Mouse (Mus musculus): ENCODE data around the gene Fbxo10. TPM values are rescaled to one million over a fixed set of nuclear protein-coding genes. Genes with fewer than 3 reads are reported as not detected.
"Not testable (repeated sequence)": the region's sequence is repeated elsewhere in the genome, so short reads cannot be mapped to it uniquely, and the experiment has no call there.

Gene Fbxo10
- polyA plus RNA-seq, 1 experiment from 2014 or later = 13.3 TPM

GRCm38 (mm10) chr4:45064577-45064976 lies 19.8 kb downstream of the Fbxo10 start:
- Histone ChIP-seq H3K4me2 (ENCODE audit: low read depth, low read length, severe bottlenecking) (no peak overlapping the region), H3K27me3 (ENCODE audit: control insufficient read depth, insufficient read depth, low read length) (no peaks in the 10 kb centered on the region), H3K36me3 (ENCODE audit: control insufficient read depth, insufficient read depth, low read length) (no peaks in the 10 kb centered on the region), H3K4me1 (replicated peaks; ENCODE audit: control insufficient read depth, insufficient read depth, low read length) (no peaks in the 10 kb centered on the region), H3K27ac (ENCODE audit: low read depth, low read length) (no peak overlapping the region), H3K9me3 (ENCODE audit: control insufficient read depth, low read length) (no peaks in the 10 kb centered on the region), H3K9ac (ENCODE audit: low read length) (no peak overlapping the region), H3K4me3 (ENCODE audit: low read depth, low read length) (no peak overlapping the region)
- ATAC-seq (replicated peaks; ENCODE audit: low FRiP score) = no peak
- 95% methylated on average over 2 of the region's 2 CpGs for WGBS
- DNase-seq (ENCODE audit: low spot score) = no peak

- ATAC-seq (replicated peaks; ENCODE audit: low FRiP score); H3K4me2 ChIP-seq (ENCODE audit: low read depth, low read length, severe bottlenecking); H3K4me1 ChIP-seq (replicated peaks; ENCODE audit: control insufficient read depth, insufficient read depth, low read length); H3K9ac ChIP-seq (ENCODE audit: low read length); H3K4me3 ChIP-seq (ENCODE audit: low read depth, low read length); H3K27ac ChIP-seq (ENCODE audit: low read depth, low read length); H3K36me3 ChIP-seq (ENCODE audit: control insufficient read depth, insufficient read depth, low read length); H3K27me3 ChIP-seq (ENCODE audit: control insufficient read depth, insufficient read depth, low read length); H3K9me3 ChIP-seq (ENCODE audit: control insufficient read depth, low read length); DNase-seq (ENCODE audit: low spot score): not testable (repeated sequence)
- 71% methylated on average over 1 of the region's 1 CpGs for WGBS
Measured at GRCm38 (mm10) chr4:45063836-45064235, 20.6 kb downstream of the Fbxo10 start.

GRCm38 (mm10) chr4:45055451-45055850 lies 29.0 kb downstream of the Fbxo10 start:
- DNase-seq (ENCODE audit: low spot score) (no peak), ATAC-seq (replicated peaks; ENCODE audit: low FRiP score) (no peak)
- 94% methylated on average over 8 of the region's 8 CpGs for WGBS
- no peak overlapping the region for H3K4me3 ChIP-seq (ENCODE audit: low read depth, low read length)
- H3K27ac ChIP-seq (ENCODE audit: low read depth, low read length) = no peak overlapping the region
- no peaks in the 10 kb centered on the region for H3K9me3 ChIP-seq (ENCODE audit: control insufficient read depth, low read length)
- no peak overlapping the region for H3K4me2 ChIP-seq (ENCODE audit: low read depth, low read length, severe bottlenecking)
- H3K9ac ChIP-seq (ENCODE audit: low read length) = no peak overlapping the region
- H3K27me3 ChIP-seq (ENCODE audit: control insufficient read depth, insufficient read depth, low read length) = no peaks in the 10 kb centered on the region
- H3K36me3 ChIP-seq (ENCODE audit: control insufficient read depth, insufficient read depth, low read length) = no peaks in the 10 kb centered on the region
- no peaks in the 10 kb centered on the region for H3K4me1 ChIP-seq (replicated peaks; ENCODE audit: control insufficient read depth, insufficient read depth, low read length)

GRCm38 (mm10) chr4:45054862-45055261 lies 29.5 kb downstream of the Fbxo10 start:
- 64% methylated on average over 3 of the region's 3 CpGs for WGBS
- no peaks in the 10 kb centered on the region for H3K36me3 ChIP-seq (ENCODE audit: control insufficient read depth, insufficient read depth, low read length)

GRCm38 (mm10) chr4:45047956-45048355 lies 36.4 kb downstream of the Fbxo10 start:
- Histone ChIP-seq H3K9me3 (ENCODE audit: control insufficient read depth, low read length) (no peaks in the 10 kb centered on the region), H3K4me2 (ENCODE audit: low read depth, low read length, severe bottlenecking) (no peak overlapping the region), H3K9ac (ENCODE audit: low read length) (no peak overlapping the region), H3K4me3 (ENCODE audit: low read depth, low read length) (no peak overlapping the region), H3K27ac (ENCODE audit: low read depth, low read length) (no peak overlapping the region), H3K4me1 (replicated peaks; ENCODE audit: control insufficient read depth, insufficient read depth, low read length) (no peaks in the 10 kb centered on the region), H3K36me3 (ENCODE audit: control insufficient read depth, insufficient read depth, low read length) (no peaks in the 10 kb centered on the region; the same call in 1 of the 2 replicates), H3K27me3 (ENCODE audit: control insufficient read depth, insufficient read depth, low read length) (no peaks in the 10 kb centered on the region)
- ATAC-seq (replicated peaks; ENCODE audit: low FRiP score) = no peak
- DNase-seq (ENCODE audit: low spot score) = no peak
- 80% methylated on average over 9 of the region's 9 CpGs for WGBS

More at GRCm38 (mm10) chr4:45054862-45055261, 29.5 kb downstream of the Fbxo10 start:
- Histone ChIP-seq H3K9me3 (ENCODE audit: control insufficient read depth, low read length) (no peaks in the 10 kb centered on the region), H3K27ac (ENCODE audit: low read depth, low read length) (no peak overlapping the region), H3K27me3 (ENCODE audit: control insufficient read depth, insufficient read depth, low read length) (no peaks in the 10 kb centered on the region), H3K4me2 (ENCODE audit: low read depth, low read length, severe bottlenecking) (no peak overlapping the region), H3K4me1 (replicated peaks; ENCODE audit: control insufficient read depth, insufficient read depth, low read length) (no peaks in the 10 kb centered on the region), H3K4me3 (ENCODE audit: low read depth, low read length) (no peak overlapping the region), H3K9ac (ENCODE audit: low read length) (no peak overlapping the region)
- DNase-seq (ENCODE audit: low spot score) (no peak), ATAC-seq (replicated peaks; ENCODE audit: low FRiP score) (no peak)

- ATAC-seq (replicated peaks; ENCODE audit: low FRiP score) = no peak
- no peak for DNase-seq (ENCODE audit: low spot score)
- H3K4me3 ChIP-seq (ENCODE audit: low read depth, low read length) = no peak overlapping the region
- no peak overlapping the region for H3K9ac ChIP-seq (ENCODE audit: low read length)
- no peak overlapping the region for H3K4me2 ChIP-seq (ENCODE audit: low read depth, low read length, severe bottlenecking)
- no peaks in the 10 kb centered on the region for H3K4me1 ChIP-seq (replicated peaks; ENCODE audit: control insufficient read depth, insufficient read depth, low read length)
- H3K27ac ChIP-seq (ENCODE audit: low read depth, low read length) = no peak overlapping the region
- H3K27me3 ChIP-seq (ENCODE audit: control insufficient read depth, insufficient read depth, low read length) = no peaks in the 10 kb centered on the region
- 88% methylated on average over 9 of the region's 9 CpGs for WGBS
- no peaks in the 10 kb centered on the region for H3K9me3 ChIP-seq (ENCODE audit: control insufficient read depth, low read length)
- no peaks in the 10 kb centered on the region; the same call in 1 of the 2 replicates for H3K36me3 ChIP-seq (ENCODE audit: control insufficient read depth, insufficient read depth, low read length)
Measured at GRCm38 (mm10) chr4:45047286-45047887, 37.0 kb downstream of the Fbxo10 start.

GRCm38 (mm10) chr4:45046679-45047078 lies 37.7 kb downstream of the Fbxo10 start:
- no peak for ATAC-seq (replicated peaks; ENCODE audit: low FRiP score)
- DNase-seq (ENCODE audit: low spot score) = no peak
- no peaks in the 10 kb centered on the region for H3K4me1 ChIP-seq (replicated peaks; ENCODE audit: control insufficient read depth, insufficient read depth, low read length)
- H3K4me3 ChIP-seq (ENCODE audit: low read depth, low read length) = no peak overlapping the region
- no peak overlapping the region for H3K9ac ChIP-seq (ENCODE audit: low read length)
- no peaks in the 10 kb centered on the region for H3K27me3 ChIP-seq (ENCODE audit: control insufficient read depth, insufficient read depth, low read length)
- H3K4me2 ChIP-seq (ENCODE audit: low read depth, low read length, severe bottlenecking) = no peak overlapping the region
- no peaks in the 10 kb centered on the region; the same call in 1 of the 2 replicates for H3K36me3 ChIP-seq (ENCODE audit: control insufficient read depth, insufficient read depth, low read length)
- WGBS = 97% methylated on average over 5 of the region's 5 CpGs
- no peaks in the 10 kb centered on the region for H3K9me3 ChIP-seq (ENCODE audit: control insufficient read depth, low read length)
- no peak overlapping the region for H3K27ac ChIP-seq (ENCODE audit: low read depth, low read length)

- Histone ChIP-seq H3K27me3 (ENCODE audit: control insufficient read depth, insufficient read depth, low read length) (no peaks in the 10 kb centered on the region), H3K4me1 (replicated peaks; ENCODE audit: control insufficient read depth, insufficient read depth, low read length) (no peaks in the 10 kb centered on the region), H3K4me3 (ENCODE audit: low read depth, low read length) (no peak overlapping the region), H3K9ac (ENCODE audit: low read length) (no peak overlapping the region), H3K4me2 (ENCODE audit: low read depth, low read length, severe bottlenecking) (no peak overlapping the region), H3K36me3 (ENCODE audit: control insufficient read depth, insufficient read depth, low read length) (no peaks in the 10 kb centered on the region; the same call in 1 of the 2 replicates), H3K9me3 (ENCODE audit: control insufficient read depth, low read length) (no peaks in the 10 kb centered on the region), H3K27ac (ENCODE audit: low read depth, low read length) (no peak overlapping the region)
- ATAC-seq (replicated peaks; ENCODE audit: low FRiP score) (no peak), DNase-seq (ENCODE audit: low spot score) (no peak)
- 84% methylated on average over 7 of the region's 7 CpGs for WGBS
Measured at GRCm38 (mm10) chr4:45040795-45041194, 43.6 kb downstream of the Fbxo10 start.

GRCm38 (mm10) chr4:45039546-45039945 lies 44.9 kb downstream of the Fbxo10 start:
- H3K36me3 ChIP-seq (ENCODE audit: control insufficient read depth, insufficient read depth, low read length); H3K9me3 ChIP-seq (ENCODE audit: control insufficient read depth, low read length); H3K9ac ChIP-seq (ENCODE audit: low read length); H3K27me3 ChIP-seq (ENCODE audit: control insufficient read depth, insufficient read depth, low read length); DNase-seq (ENCODE audit: low spot score); H3K27ac ChIP-seq (ENCODE audit: low read depth, low read length); H3K4me3 ChIP-seq (ENCODE audit: low read depth, low read length); H3K4me1 ChIP-seq (replicated peaks; ENCODE audit: control insufficient read depth, insufficient read depth, low read length); H3K4me2 ChIP-seq (ENCODE audit: low read depth, low read length, severe bottlenecking); ATAC-seq (replicated peaks; ENCODE audit: low FRiP score): not testable (repeated sequence)
- WGBS = 94% methylated on average over 7 of the region's 7 CpGs
